Mouse (Mus musculus) forebrain, embryonic 16.5 days (tissue): ENCODE results near the gene Nup188. TPM values are rescaled to one million over a fixed set of nuclear protein-coding genes. Genes with fewer than 3 reads are reported as not detected.
A peak's percentile ranks its signal among the peaks of the same experiment; 100 is the strongest.

Experiments
- ATAC-seq: fragments of 200-750 bp; cut with Nextera tagmentation; 2 replicates; pipeline ENCODE4 v1.8.0; 2017; ENCODE audit warnings: mild to moderate bottlenecking, moderate library complexity
- H3K27ac ChIP-seq: fragments of 300-500 bp; sonication (generic); 2 replicates; pipeline ENCODE4 v1.5.1; 2014; ENCODE audit warnings: low read length, control low read depth
- H3K27me3 ChIP-seq: fragments of 300-500 bp; sonication (generic); replicated peaks from 2 replicates; pipeline ENCODE4 v1.6.1; 2014; ENCODE audit warnings: low read length; ENCODE audit not compliant: control insufficient read depth, insufficient read depth
- H3K36me3 ChIP-seq: fragments of 300-500 bp; sonication (generic); 2 replicates; pipeline ENCODE4 v1.6.1; 2014; ENCODE audit not compliant: control insufficient read depth, insufficient read depth
- H3K4me1 ChIP-seq: fragments of 300-500 bp; sonication (generic); replicated peaks from 2 replicates; pipeline ENCODE4 v1.6.1; 2014; ENCODE audit warnings: low read length; ENCODE audit not compliant: control insufficient read depth, insufficient read depth
- H3K4me2 ChIP-seq: fragments of 300-500 bp; sonication (generic); 2 replicates; pipeline ENCODE4 v1.6.1; 2014; ENCODE audit warnings: mild to moderate bottlenecking, low read length, control low read depth
- H3K4me3 ChIP-seq: fragments of 300-500 bp; sonication (generic); replicated peaks from 2 replicates; pipeline ENCODE4 v1.5.1; 2014; ENCODE audit warnings: mild to moderate bottlenecking, low read length, control low read depth
- H3K9ac ChIP-seq: fragments of 300-500 bp; sonication (generic); replicated peaks from 2 replicates; pipeline ENCODE4 v1.6.1; 2014; ENCODE audit warnings: low read depth, low read length, control low read depth
- H3K9me3 ChIP-seq: fragments of 300-500 bp; sonication (generic); 2 replicates; pipeline ENCODE4 v1.6.1; 2016; ENCODE audit warnings: low read length; ENCODE audit not compliant: control insufficient read depth
- WGBS: fragments of 180-500 bp; shearing (Covaris S2); extraction: QIAGEN DNeasy Blood & Tissue Kit; methylation state at CpG from one replicate; pipeline ENCODE4 v1.1.7; 2014; 5-methylcytosine and 5-hydroxymethylcytosine counted together
- polyA plus RNA-seq: library from polyadenylated mRNA; unstranded; fragments of >200 nt; fragmentation: Nextera tagmentation; extraction: Ambion mirVana; gene quantifications from 2 replicates; pipeline ENCODE4 v1.2.1, GENCODE M21; 2015

Gene Nup188
- polyA plus RNA-seq, 1 experiment from 2014 or later = 25.3 TPM

GRCm38 (mm10) chr2:30270134-30270533, 16.1 kb upstream of the Nup188 start:
- no peak overlapping the region for H3K4me2 ChIP-seq
- peaks cover 16% of the 10 kb centered on the region for H3K4me1 ChIP-seq
- H3K36me3 ChIP-seq = no peaks in the 10 kb centered on the region; the same call in 1 of the 2 replicates
- H3K4me3 ChIP-seq = no peak overlapping the region
- 41% methylated on average over 1 of the region's 1 CpGs for WGBS
- H3K9ac ChIP-seq = no peak overlapping the region
- no peaks in the 10 kb centered on the region for H3K9me3 ChIP-seq
- H3K27me3 ChIP-seq = no peaks in the 10 kb centered on the region
- H3K27ac ChIP-seq = no peak overlapping the region
- ATAC-seq = peak; percentile 82

- Histone ChIP-seq H3K27ac (no peak within 1 kb of the TSS), H3K36me3 (no peaks in the 10 kb centered on the region), H3K4me2 (no peak within 1 kb of the TSS), H3K4me3 (no peak within 1 kb of the TSS), H3K9me3 (no peaks in the 10 kb centered on the region), H3K27me3 (no peaks in the 10 kb centered on the region), H3K4me1 (peaks cover 10% of the 10 kb centered on the region), H3K9ac (no peak within 1 kb of the TSS)
- no peak for ATAC-seq
- WGBS = 89% methylated on average over 11 of the region's 11 CpGs
These were observed 5.5 kb upstream of the Nup188 start, which contains the start of gene Gm28038 for GRCm38 (mm10) chr2:30280743-30281142. Gm28038 (plus strand) TSS chr2:30281043.

GRCm38 (mm10) chr2:30281651-30282050, 4.5 kb upstream of the Nup188 start:
- 85% methylated on average over 3 of the region's 3 CpGs for WGBS
- Histone ChIP-seq H3K27ac (no peak overlapping the region), H3K36me3 (no peaks in the 10 kb centered on the region), H3K4me3 (no peak overlapping the region), H3K4me1 (peaks cover 10% of the 10 kb centered on the region), H3K9ac (no peak overlapping the region), H3K4me2 (no peak overlapping the region), H3K27me3 (no peaks in the 10 kb centered on the region), H3K9me3 (no peaks in the 10 kb centered on the region)
- ATAC-seq = no peak

- H3K4me1 ChIP-seq = peaks cover 21% of the 10 kb centered on the region
- no peaks in the 10 kb centered on the region for H3K9me3 ChIP-seq
- no peak overlapping the region for H3K4me3 ChIP-seq
- no peak overlapping the region for H3K4me2 ChIP-seq
- H3K9ac ChIP-seq = no peak overlapping the region
- 92% methylated on average over 2 of the region's 2 CpGs for WGBS
- ATAC-seq = no peak
- no peak overlapping the region for H3K27ac ChIP-seq
- no peaks in the 10 kb centered on the region for H3K36me3 ChIP-seq
- H3K27me3 ChIP-seq = no peaks in the 10 kb centered on the region
These were observed 3.0 kb upstream of the Nup188 start for GRCm38 (mm10) chr2:30283193-30283592.

- no peaks in the 10 kb centered on the region for H3K27me3 ChIP-seq
These were observed 1.2 kb upstream of the Nup188 start for GRCm38 (mm10) chr2:30285004-30285403.

GRCm38 (mm10) chr2:30285416-30286181, 598 bp upstream of the Nup188 start:
- Histone ChIP-seq H3K27ac (no peak overlapping the region), H3K36me3 (no peaks in the 10 kb centered on the region), H3K4me3 (peak overlapping the region; percentile 93), H3K4me2 (peak overlapping the region; percentile 96), H3K27me3 (no peaks in the 10 kb centered on the region), H3K9me3 (no peaks in the 10 kb centered on the region), H3K9ac (peak overlapping the region; percentile 77), H3K4me1 (peaks cover 21% of the 10 kb centered on the region)
- 16% methylated on average over 38 of the region's 38 CpGs for WGBS
- peak; percentile 69 for ATAC-seq

More at GRCm38 (mm10) chr2:30285004-30285403, 1.2 kb upstream of the Nup188 start:
- Histone ChIP-seq H3K9ac (no peak overlapping the region), H3K27ac (no peak overlapping the region), H3K9me3 (no peaks in the 10 kb centered on the region), H3K36me3 (no peaks in the 10 kb centered on the region), H3K4me1 (peaks cover 21% of the 10 kb centered on the region), H3K4me2 (peak overlapping the region; percentile 96), H3K4me3 (peak overlapping the region; percentile 93)
- no peak for ATAC-seq
- WGBS = 92% methylated on average over 5 of the region's 5 CpGs

- no peak overlapping the region; the same call in 1 of the 2 replicates for H3K27ac ChIP-seq
- no peaks in the 10 kb centered on the region for H3K9me3 ChIP-seq
- H3K4me2 ChIP-seq = peak overlapping the region; percentile 76
- no peak for ATAC-seq
- peak overlapping the region; percentile 82 for H3K9ac ChIP-seq
- H3K36me3 ChIP-seq = no peaks in the 10 kb centered on the region
- no peaks in the 10 kb centered on the region for H3K27me3 ChIP-seq
- WGBS = 0% methylated on average over 10 of the region's 10 CpGs
- H3K4me1 ChIP-seq = peaks cover 21% of the 10 kb centered on the region
- peak overlapping the region; percentile 93 for H3K4me3 ChIP-seq
These were observed 803 bp downstream of the Nup188 start for GRCm38 (mm10) chr2:30287027-30287373.

- Histone ChIP-seq H3K27me3 (no peaks in the 10 kb centered on the region), H3K36me3 (peaks cover 27% of the 10 kb centered on the region), H3K9me3 (no peaks in the 10 kb centered on the region), H3K4me3 (no peak overlapping the region), H3K27ac (no peak overlapping the region), H3K4me2 (no peak overlapping the region), H3K9ac (no peak overlapping the region), H3K4me1 (no peaks in the 10 kb centered on the region)
- WGBS = 70% methylated on average over 3 of the region's 3 CpGs
- ATAC-seq = no peak
These were observed 13.3 kb downstream of the Nup188 start for GRCm38 (mm10) chr2:30299525-30299924.

- Histone ChIP-seq H3K4me3 (no peak overlapping the region), H3K27me3 (no peaks in the 10 kb centered on the region), H3K27ac (no peak overlapping the region), H3K36me3 (peaks cover 31% of the 10 kb centered on the region), H3K4me2 (no peak overlapping the region), H3K9ac (no peak overlapping the region), H3K4me1 (no peaks in the 10 kb centered on the region), H3K9me3 (no peaks in the 10 kb centered on the region)
- WGBS = 89% methylated on average over 5 of the region's 5 CpGs
- ATAC-seq = no peak
These were observed 13.8 kb downstream of the Nup188 start for GRCm38 (mm10) chr2:30299966-30300365.
